Mouse (Mus musculus): ENCODE results near the gene Il1r1.

DNA sequence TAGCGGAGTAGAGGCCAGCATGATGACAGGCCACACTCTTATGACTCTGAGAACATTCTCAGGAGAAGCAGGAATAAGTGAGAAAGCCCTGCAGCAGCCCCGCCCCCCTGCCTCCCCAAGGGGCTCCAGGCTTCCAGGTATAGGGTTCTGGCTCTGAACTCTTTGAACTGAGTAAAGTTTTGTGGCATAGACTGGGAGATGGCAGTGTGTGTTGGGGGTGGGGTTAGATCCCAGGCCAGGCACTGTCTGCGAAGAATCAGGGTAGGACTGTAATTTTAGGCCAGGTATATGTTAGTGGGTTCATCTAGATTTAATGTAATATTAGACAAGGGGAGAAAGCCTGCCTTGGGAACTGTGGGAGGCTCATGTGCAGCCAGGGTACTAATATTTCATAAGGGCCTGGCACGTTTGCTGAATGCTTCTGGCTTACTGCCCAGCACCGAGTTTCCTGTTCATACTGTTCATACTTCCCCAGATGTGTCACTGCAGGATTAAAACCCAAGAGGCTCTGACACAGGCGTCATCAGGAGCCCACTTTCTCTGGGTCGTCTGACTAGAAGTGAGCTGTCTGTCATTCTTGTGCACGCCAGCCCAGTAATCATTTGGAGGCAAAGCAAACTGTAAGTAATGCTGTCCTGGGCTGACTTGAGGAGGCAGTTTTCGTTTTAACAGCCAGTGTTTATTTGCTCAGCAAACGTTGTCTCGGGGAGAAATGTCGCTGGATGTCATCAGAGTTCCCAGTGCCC lies at the start of gene Il1r1:
- peak; percentile 66 for TF ChIP-seq POLR2A (IDR thresholded peaks at IDR 0.05; ENCODE audit: low read depth, low read length)
- no peak for TF ChIP-seq CTCF (IDR thresholded peaks at IDR 0.05; ENCODE audit: borderline replicate concordance, insufficient read depth, low read length)
